Mouse (Mus musculus): ENCODE measurements around the gene Tbc1d10c. TPM values are rescaled to one million over a fixed set of nuclear protein-coding genes. Genes with fewer than 3 reads are reported as not detected.

The Tbc1d10c gene
- polyA plus RNA-seq, 1 experiment from 2014 or later, result 0.54 TPM

DNA sequence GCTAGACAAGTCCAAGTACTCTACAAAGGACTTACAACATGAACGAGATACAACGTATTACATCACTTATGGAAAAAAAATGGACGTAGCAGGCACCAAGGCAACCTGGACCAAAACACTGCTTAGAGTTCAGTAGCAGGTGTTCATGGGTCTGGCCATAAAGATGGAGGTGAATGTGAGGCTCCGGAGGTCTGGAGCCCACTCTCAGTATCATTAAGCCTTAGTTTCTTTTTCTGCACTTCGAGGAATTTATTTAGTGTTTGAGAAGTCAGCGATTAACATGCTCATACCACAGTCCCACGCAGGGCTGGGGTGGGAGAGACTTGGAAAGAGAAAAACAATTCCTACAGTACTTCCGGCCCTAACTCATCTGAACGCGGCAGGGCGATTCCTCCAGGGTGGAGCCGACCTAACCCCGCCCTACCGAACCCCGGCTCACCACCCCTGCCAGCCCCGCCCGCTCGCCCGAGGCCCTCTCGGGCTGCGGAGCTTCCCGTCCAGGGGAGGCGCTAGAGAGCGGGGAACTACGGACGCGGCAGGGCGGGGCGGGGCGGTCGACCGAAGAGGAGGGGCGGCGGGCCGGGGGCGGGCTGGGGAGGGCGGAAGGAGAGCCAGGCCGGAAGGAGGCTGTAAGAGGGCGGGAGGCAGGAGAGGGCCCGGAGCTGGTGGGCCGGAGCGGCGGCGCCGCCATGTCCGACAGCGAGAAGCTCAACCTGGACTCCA lies 605 bp upstream of the Tbc1d10c start, which contains the start of gene Ppp1ca:
Ppp1ca (plus strand) TSS at position 538 of the 723 bp plus-strand sequence.
- Histone ChIP-seq H3K9ac (replicated peaks; ENCODE audit: low read length) (peak within 1 kb of the TSS; percentile 94), H3K27ac (replicated peaks; ENCODE audit: low read depth, low read length) (peak within 1 kb of the TSS; percentile 89), H3K9me3 (ENCODE audit: control insufficient read depth, low read length) (no peaks in the 10 kb centered on the region), H3K4me3 (replicated peaks; ENCODE audit: low read depth, low read length) (peak within 1 kb of the TSS; percentile 91), H3K4me2 (ENCODE audit: low read length) (peak within 1 kb of the TSS; percentile 86), H3K27me3 (ENCODE audit: control insufficient read depth, insufficient read depth, low read length) (no peaks in the 10 kb centered on the region), H3K36me3 (ENCODE audit: control insufficient read depth, insufficient read depth, low read length) (peaks cover 36% of the 10 kb centered on the region), H3K4me1 (ENCODE audit: control insufficient read depth, insufficient read depth, low read length) (peaks cover 11% of the 10 kb centered on the region)
- DNase-seq, result peak; percentile 97
- WGBS, result 7% methylated on average over 40 of the region's 47 CpGs
- ATAC-seq (ENCODE audit: low FRiP score, low TSS enrichment), result peak; percentile 95

DNA sequence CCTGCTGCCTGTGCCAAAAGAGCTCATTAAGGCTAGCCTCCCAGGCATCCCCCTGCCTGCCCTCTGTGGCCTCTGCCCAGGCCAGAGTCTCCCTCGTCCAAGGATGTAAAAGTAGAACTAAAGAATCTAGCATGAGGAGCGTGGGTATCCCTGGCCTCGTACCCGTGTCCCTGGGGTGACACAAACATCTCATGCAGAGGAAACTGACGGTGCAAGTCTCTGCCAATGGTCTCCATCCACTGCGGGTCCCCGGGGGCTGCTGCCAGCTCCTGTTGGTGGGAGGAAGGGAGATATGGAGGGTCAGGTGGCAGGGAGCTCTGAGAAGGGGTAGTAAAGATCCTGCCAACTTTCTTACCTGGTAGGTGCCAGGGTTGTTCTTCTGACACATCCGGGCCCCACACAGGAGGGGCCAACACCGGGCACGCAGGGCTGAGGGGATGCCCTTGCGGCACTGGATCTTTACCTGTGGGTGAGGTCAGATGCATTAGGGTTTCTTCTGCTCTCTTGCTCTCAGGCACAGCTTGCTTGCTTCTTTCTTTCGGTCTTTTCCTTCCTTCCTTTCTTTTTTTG lies 1.9 kb downstream of the Tbc1d10c start:
- no peak overlapping the region for H3K4me3 ChIP-seq (replicated peaks; ENCODE audit: low read depth, low read length)
- no peaks in the 10 kb centered on the region for H3K27me3 ChIP-seq (ENCODE audit: control insufficient read depth, insufficient read depth, low read length)
- no peak overlapping the region for H3K27ac ChIP-seq (replicated peaks; ENCODE audit: low read depth, low read length)
- H3K9ac ChIP-seq (replicated peaks; ENCODE audit: low read length), result no peak overlapping the region
- 86% methylated on average over 12 of the region's 12 CpGs for WGBS
- no peak for DNase-seq
- peaks cover 11% of the 10 kb centered on the region for H3K4me1 ChIP-seq (ENCODE audit: control insufficient read depth, insufficient read depth, low read length)
- ATAC-seq (ENCODE audit: low FRiP score, low TSS enrichment), result no peak
- H3K4me2 ChIP-seq (ENCODE audit: low read length), result no peak overlapping the region
- no peaks in the 10 kb centered on the region for H3K9me3 ChIP-seq (ENCODE audit: control insufficient read depth, low read length)
- H3K36me3 ChIP-seq (ENCODE audit: control insufficient read depth, insufficient read depth, low read length), result peaks cover 11% of the 10 kb centered on the region

GRCm38 (mm10) chr19:4187303-4187702 lies 3.8 kb downstream of the Tbc1d10c start:
- Histone ChIP-seq H3K9me3 (ENCODE audit: control insufficient read depth, low read length) (no peaks in the 10 kb centered on the region), H3K27me3 (ENCODE audit: control insufficient read depth, insufficient read depth, low read length) (no peaks in the 10 kb centered on the region), H3K4me3 (replicated peaks; ENCODE audit: low read depth, low read length) (no peak overlapping the region), H3K4me2 (ENCODE audit: low read length) (no peak overlapping the region), H3K9ac (replicated peaks; ENCODE audit: low read length) (no peak overlapping the region), H3K4me1 (ENCODE audit: control insufficient read depth, insufficient read depth, low read length) (no peaks in the 10 kb centered on the region), H3K27ac (replicated peaks; ENCODE audit: low read depth, low read length) (no peak overlapping the region), H3K36me3 (ENCODE audit: control insufficient read depth, insufficient read depth, low read length) (no peaks in the 10 kb centered on the region)
- 74% methylated on average over 3 of the region's 3 CpGs for WGBS
- DNase-seq (no peak), ATAC-seq (ENCODE audit: low FRiP score, low TSS enrichment) (no peak)

DNA sequence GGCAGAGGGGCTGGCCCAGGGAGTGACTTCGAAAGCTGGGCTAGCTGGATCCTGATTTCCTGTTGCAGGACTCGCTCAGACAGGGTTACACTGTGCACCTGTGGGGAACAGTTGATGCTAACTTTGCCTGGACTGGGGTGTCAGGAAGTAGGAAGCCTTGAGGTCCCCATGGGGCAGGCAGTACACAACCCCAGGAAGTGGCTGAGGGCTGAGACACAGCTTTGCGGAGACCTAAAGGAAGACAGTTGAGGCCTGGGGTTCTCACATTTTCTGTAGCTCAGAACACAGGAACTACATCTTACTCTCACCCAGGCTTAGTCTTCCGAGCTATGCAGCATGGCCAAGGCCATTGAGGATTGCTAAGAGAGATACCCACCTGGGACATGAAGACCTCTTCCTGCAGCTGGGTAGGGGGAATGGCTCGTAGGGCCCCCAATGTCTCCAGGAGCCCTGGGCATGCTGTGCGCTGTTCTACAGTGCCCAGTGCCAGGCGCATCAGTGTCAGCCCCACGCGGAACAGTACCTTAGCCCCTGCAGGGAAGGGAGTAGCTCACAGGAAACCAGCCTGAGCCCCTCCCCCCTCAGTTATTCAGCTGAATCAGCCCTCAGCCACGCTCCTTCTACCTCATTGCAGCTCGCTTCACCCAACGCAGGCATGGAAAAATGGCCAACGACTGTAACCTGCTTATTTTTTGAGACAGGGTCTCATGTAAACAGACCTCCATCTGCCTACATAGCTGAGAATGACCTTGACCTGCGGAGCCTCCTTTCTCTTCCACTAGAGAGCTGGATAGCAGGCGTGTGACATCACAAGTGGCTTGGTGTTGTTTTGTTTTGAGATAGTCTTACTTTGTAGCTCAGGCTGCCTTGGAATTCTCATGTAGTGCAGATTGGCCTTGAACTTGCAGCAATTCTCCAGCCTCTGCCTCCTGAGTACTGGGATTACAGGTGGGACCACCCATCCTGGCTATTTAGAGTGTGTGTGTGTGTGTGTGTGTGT lies 5.8 kb downstream of the Tbc1d10c start:
- Histone ChIP-seq H3K4me2 (ENCODE audit: low read length) (no peak overlapping the region), H3K27me3 (ENCODE audit: control insufficient read depth, insufficient read depth, low read length) (no peaks in the 10 kb centered on the region), H3K36me3 (ENCODE audit: control insufficient read depth, insufficient read depth, low read length) (no peaks in the 10 kb centered on the region), H3K4me1 (ENCODE audit: control insufficient read depth, insufficient read depth, low read length) (no peaks in the 10 kb centered on the region), H3K9ac (replicated peaks; ENCODE audit: low read length) (no peak overlapping the region), H3K27ac (replicated peaks; ENCODE audit: low read depth, low read length) (no peak overlapping the region), H3K4me3 (replicated peaks; ENCODE audit: low read depth, low read length) (no peak overlapping the region), H3K9me3 (ENCODE audit: control insufficient read depth, low read length) (no peaks in the 10 kb centered on the region)
- DNase-seq (no peak), ATAC-seq (ENCODE audit: low FRiP score, low TSS enrichment) (no peak; the same call in 1 of the 2 replicates)
- 66% methylated on average over 15 of the region's 15 CpGs for WGBS

DNA sequence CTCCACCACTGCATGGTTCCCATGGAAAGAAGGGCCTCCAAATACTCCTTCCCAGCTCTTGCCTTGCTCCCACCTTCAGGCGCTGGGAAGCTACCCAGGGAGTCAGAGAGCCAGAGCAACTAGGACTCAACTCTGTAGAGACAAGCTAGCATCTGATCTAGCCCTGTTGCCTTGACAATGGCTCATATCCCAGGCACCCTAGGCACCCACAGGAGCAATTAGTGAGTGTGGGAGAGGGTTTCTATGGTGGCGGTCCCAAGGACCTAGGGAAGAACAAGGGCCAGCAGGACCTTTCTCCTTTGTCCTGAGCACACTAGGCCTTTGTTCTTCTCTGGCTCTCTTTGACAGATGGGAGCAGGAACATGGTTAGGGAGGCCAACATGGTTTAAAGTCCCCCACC lies 7.4 kb downstream of the Tbc1d10c start:
- Histone ChIP-seq H3K27me3 (ENCODE audit: control insufficient read depth, insufficient read depth, low read length) (no peaks in the 10 kb centered on the region), H3K4me2 (ENCODE audit: low read length) (no peak overlapping the region), H3K4me3 (replicated peaks; ENCODE audit: low read depth, low read length) (no peak overlapping the region), H3K4me1 (ENCODE audit: control insufficient read depth, insufficient read depth, low read length) (no peaks in the 10 kb centered on the region), H3K27ac (replicated peaks; ENCODE audit: low read depth, low read length) (no peak overlapping the region), H3K36me3 (ENCODE audit: control insufficient read depth, insufficient read depth, low read length) (no peaks in the 10 kb centered on the region), H3K9ac (replicated peaks; ENCODE audit: low read length) (no peak overlapping the region), H3K9me3 (ENCODE audit: control insufficient read depth, low read length) (no peaks in the 10 kb centered on the region)
- 63% methylated on average over 2 of the region's 2 CpGs for WGBS
- DNase-seq (no peak), ATAC-seq (ENCODE audit: low FRiP score, low TSS enrichment) (no peak)

DNA sequence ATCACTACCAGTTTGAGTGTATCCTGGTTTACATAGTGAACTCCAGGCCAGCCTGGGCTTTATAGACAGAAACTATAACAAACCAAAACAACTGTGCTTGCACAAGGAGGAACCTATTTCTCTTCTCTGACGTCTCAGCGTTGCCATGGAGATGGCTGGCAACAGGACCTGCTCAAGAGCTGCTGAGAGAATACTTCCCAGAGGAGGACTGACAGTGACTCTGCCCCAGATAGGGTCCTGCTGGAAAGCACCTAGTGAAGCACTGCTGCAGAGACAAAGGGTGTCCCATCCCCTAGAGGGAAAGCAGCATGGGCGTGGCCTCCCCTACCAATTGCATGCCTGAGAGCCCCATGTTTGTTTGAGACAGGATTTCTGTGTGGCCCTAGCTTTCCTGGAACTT lies 9.2 kb downstream of the Tbc1d10c start:
- no peaks in the 10 kb centered on the region for H3K36me3 ChIP-seq (ENCODE audit: control insufficient read depth, insufficient read depth, low read length)
- no peak overlapping the region for H3K27ac ChIP-seq (replicated peaks; ENCODE audit: low read depth, low read length)
- no peak overlapping the region for H3K4me3 ChIP-seq (replicated peaks; ENCODE audit: low read depth, low read length)
- ATAC-seq (ENCODE audit: low FRiP score, low TSS enrichment), result no peak
- H3K4me2 ChIP-seq (ENCODE audit: low read length), result no peak overlapping the region
- peak; percentile 71 for DNase-seq
- 43% methylated on average over 3 of the region's 3 CpGs for WGBS
- no peaks in the 10 kb centered on the region for H3K9me3 ChIP-seq (ENCODE audit: control insufficient read depth, low read length)
- no peaks in the 10 kb centered on the region for H3K4me1 ChIP-seq (ENCODE audit: control insufficient read depth, insufficient read depth, low read length)
- no peaks in the 10 kb centered on the region for H3K27me3 ChIP-seq (ENCODE audit: control insufficient read depth, insufficient read depth, low read length)
- H3K9ac ChIP-seq (replicated peaks; ENCODE audit: low read length), result no peak overlapping the region

DNA sequence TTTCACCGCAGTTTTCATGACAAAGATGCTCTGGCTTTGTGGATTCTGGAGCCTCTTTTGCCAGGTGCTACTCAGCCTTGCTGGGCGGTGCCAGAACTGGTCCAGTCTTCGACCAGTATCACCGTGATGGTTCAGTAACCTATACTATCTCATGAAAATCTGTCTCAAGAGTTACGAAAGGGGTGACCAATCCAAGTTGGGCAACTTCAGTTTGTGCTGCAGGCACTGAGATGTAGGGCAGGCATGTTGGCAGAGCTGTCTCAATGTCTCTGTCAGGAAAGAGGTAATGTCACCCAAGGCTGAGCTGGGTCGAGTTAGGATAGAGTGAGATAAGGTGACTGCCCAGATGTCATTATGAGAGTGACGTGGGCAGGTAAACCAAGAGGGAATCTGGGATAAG lies 10.7 kb downstream of the Tbc1d10c start:
- Histone ChIP-seq H3K9ac (replicated peaks; ENCODE audit: low read length) (no peak overlapping the region), H3K4me1 (ENCODE audit: control insufficient read depth, insufficient read depth, low read length) (peaks cover 5% of the 10 kb centered on the region), H3K9me3 (ENCODE audit: control insufficient read depth, low read length) (no peaks in the 10 kb centered on the region), H3K4me2 (ENCODE audit: low read length) (no peak overlapping the region), H3K27me3 (ENCODE audit: control insufficient read depth, insufficient read depth, low read length) (no peaks in the 10 kb centered on the region), H3K27ac (replicated peaks; ENCODE audit: low read depth, low read length) (no peak overlapping the region), H3K36me3 (ENCODE audit: control insufficient read depth, insufficient read depth, low read length) (no peaks in the 10 kb centered on the region), H3K4me3 (replicated peaks; ENCODE audit: low read depth, low read length) (no peak overlapping the region)
- ATAC-seq (ENCODE audit: low FRiP score, low TSS enrichment), result no peak
- DNase-seq, result no peak
- WGBS, result 89% methylated on average over 7 of the region's 7 CpGs

DNA sequence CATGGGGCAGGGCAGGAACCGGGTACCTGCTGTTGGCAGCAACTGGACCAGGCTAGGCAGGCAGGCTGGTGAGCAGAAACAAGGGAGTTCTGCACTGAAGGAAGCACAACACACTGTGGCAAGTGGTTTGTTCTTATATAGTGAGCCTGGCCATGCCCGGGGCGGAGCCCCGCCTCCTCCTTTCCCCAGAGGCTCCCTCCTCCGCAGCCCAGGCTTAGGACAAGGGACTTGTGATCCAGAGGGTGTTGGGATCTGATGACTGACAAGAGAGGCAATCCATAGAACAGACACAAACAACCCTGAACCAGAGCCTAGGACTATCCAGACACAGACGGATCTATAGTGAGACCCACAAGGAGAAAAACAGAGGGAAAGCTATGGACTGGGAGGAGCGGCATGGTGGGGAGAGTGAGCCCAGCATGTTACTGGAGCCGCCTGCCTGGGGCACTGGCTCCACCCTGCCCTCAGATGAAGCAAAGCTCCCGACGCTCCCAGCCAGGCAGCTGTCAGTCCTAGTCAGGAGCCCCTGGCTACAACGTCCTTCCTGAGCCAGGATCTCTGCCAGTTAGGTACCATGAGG lies 15.6 kb downstream of the Tbc1d10c start, which contains the start of gene Carns1:
Carns1 (minus strand) TSS at position 112 of the 580 bp plus-strand sequence.
- peak; percentile 44 for DNase-seq
- H3K4me3 ChIP-seq (replicated peaks; ENCODE audit: low read depth, low read length), result no peak within 1 kb of the TSS
- H3K27me3 ChIP-seq (ENCODE audit: control insufficient read depth, insufficient read depth, low read length), result no peaks in the 10 kb centered on the region
- 0 out of 2 replicates have a peak within 1 kb of the TSS, but pooled peaks have one; percentile 0 for H3K27ac ChIP-seq (replicated peaks; ENCODE audit: low read depth, low read length)
- peak within 1 kb of the TSS; percentile 9 for H3K4me2 ChIP-seq (ENCODE audit: low read length)
- no peaks in the 10 kb centered on the region for H3K9me3 ChIP-seq (ENCODE audit: control insufficient read depth, low read length)
- H3K36me3 ChIP-seq (ENCODE audit: control insufficient read depth, insufficient read depth, low read length), result no peaks in the 10 kb centered on the region
- peaks cover 10% of the 10 kb centered on the region for H3K4me1 ChIP-seq (ENCODE audit: control insufficient read depth, insufficient read depth, low read length)
- H3K9ac ChIP-seq (replicated peaks; ENCODE audit: low read length), result peak within 1 kb of the TSS; percentile 38; the same call in 1 of the 2 replicates
- WGBS, result 2% methylated on average over 11 of the region's 11 CpGs
- ATAC-seq (ENCODE audit: low FRiP score, low TSS enrichment), result no peak

Data from midbrain, embryonic 14.5 days (tissue).